Mouse (Mus musculus) liver, embryonic 14.5 days (tissue): ENCODE measurements at regions not wholly inside any gene's neighbourhood (a gene's known extent, or its start where the extent isn't known, plus 50 kb on each side); places are given as distances from the start of the nearest gene placed in this dataset.

Source experiments
- ATAC-seq: fragments of 200-750 bp; cut with Nextera tagmentation; 2 replicates; pipeline ENCODE4 v1.8.0; 2017; ENCODE audit warnings: moderate number of reproducible peaks, mild to moderate bottlenecking, moderate library complexity; ENCODE audit not compliant: insufficient read depth
- DNase-seq, 3 experiments: peaks; one replicate each; pipeline ENCODE4 v3.0.0-alpha.2; 2012 to 2013; ENCODE audit warnings: low read depth in 3 of 3, low spot score in 3 of 3
- H3K27ac ChIP-seq: fragments of 300-500 bp; sonication (generic); 2 replicates; pipeline ENCODE4 v1.5.1; 2014; ENCODE audit warnings: moderate library complexity, mild to moderate bottlenecking, control low read depth, inconsistent platforms
- H3K27me3 ChIP-seq: fragments of 300-500 bp; sonication (generic); 2 replicates; pipeline ENCODE4 v1.6.1; 2014; ENCODE audit warnings: mild to moderate bottlenecking, low read length, moderate library complexity; ENCODE audit not compliant: control insufficient read depth, insufficient read depth
- H3K36me3 ChIP-seq: fragments of 300-500 bp; sonication (generic); replicated peaks from 2 replicates; pipeline ENCODE4 v1.6.1; 2014; ENCODE audit warnings: low read depth; ENCODE audit not compliant: control insufficient read depth, insufficient read depth
- H3K4me1 ChIP-seq, 2 experiments: fragments of 200-500 bp in 1 of 2; fragments of 300-500 bp in 1 of 2; sonication (generic) in 1 of 2; replicated peaks; 2 replicates each; pipeline ENCODE4 v1.6.1; 2012 to 2014; ENCODE audit warnings: antibody characterized with exemption in 1 of 2, inconsistent platforms in 1 of 2, low read length in 1 of 2; ENCODE audit not compliant: control insufficient read depth in 2 of 2, insufficient read depth in 2 of 2
- H3K4me2 ChIP-seq: fragments of 300-500 bp; sonication (generic); 2 replicates; pipeline ENCODE4 v1.6.1; 2014; ENCODE audit warnings: low read depth, mild to moderate bottlenecking, control low read depth, moderate library complexity
- H3K4me3 ChIP-seq, 2 experiments: fragments of 200-500 bp in 1 of 2; fragments of 300-500 bp in 1 of 2; sonication (generic) in 1 of 2; 2 replicates each; pipeline ENCODE4 v1.5.1; 2012 to 2014; ENCODE audit warnings: low read depth in 2 of 2, low read length in 2 of 2, mild to moderate bottlenecking in 2 of 2, control low read depth in 1 of 2, inconsistent platforms in 1 of 2, moderate library complexity in 1 of 2; ENCODE audit not compliant: insufficient read depth in 1 of 2
- H3K9ac ChIP-seq: fragments of 300-500 bp; sonication (generic); replicated peaks from 2 replicates; pipeline ENCODE4 v1.6.1; 2014; ENCODE audit warnings: mild to moderate bottlenecking, control low read depth, moderate library complexity
- H3K9me3 ChIP-seq: fragments of 300-500 bp; sonication (generic); 2 replicates; pipeline ENCODE4 v1.6.1; 2016; ENCODE audit warnings: low read length, mixed read lengths; ENCODE audit not compliant: control insufficient read depth
- CTCF ChIP-seq: IDR thresholded peaks from 2 replicates; pipeline ENCODE4 v1.5.1; 2016; ENCODE audit warnings: antibody characterized with exemption, low read depth, control low read depth
- EP300 ChIP-seq: IDR thresholded peaks from 2 replicates; pipeline ENCODE4 v1.6.1; 2016; ENCODE audit warnings: antibody characterized with exemption, low read depth
- WGBS: fragments of 180-500 bp; shearing (Covaris S2); extraction: QIAGEN DNeasy Blood & Tissue Kit; methylation state at CpG from one replicate; pipeline ENCODE4 v1.1.7; 2014; ENCODE audit not compliant: insufficient replicate concordance; 5-methylcytosine and 5-hydroxymethylcytosine counted together

DNA sequence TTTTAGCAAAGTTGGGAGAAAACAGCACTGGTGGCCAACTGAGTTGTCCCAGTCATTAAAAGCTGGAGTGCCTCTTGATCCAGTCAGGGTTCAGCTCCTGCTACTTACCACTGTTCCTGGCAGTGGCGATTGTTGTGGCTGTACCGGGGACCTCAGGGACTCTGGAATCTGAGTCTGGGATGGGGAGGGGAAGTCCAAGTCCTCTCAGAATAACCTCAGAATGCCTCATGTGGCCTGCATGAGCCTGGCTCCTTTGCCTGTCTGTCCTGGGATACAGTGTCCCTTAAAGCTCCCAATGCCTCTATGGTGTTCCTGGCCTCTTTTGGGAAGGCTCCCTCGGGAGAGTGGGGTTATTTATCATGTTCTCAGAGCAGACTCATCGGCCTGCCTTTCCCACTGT is 173.8 kb upstream of the Col8a1 start:
- H3K36me3 ChIP-seq = no peaks in the 10 kb centered on the region
- no peak for DNase-seq
- no peak overlapping the region for H3K4me3 ChIP-seq
- no peak overlapping the region for H3K4me2 ChIP-seq
- WGBS = 51% methylated on average over 4 of the region's 4 CpGs
- H3K4me1 ChIP-seq = no peaks in the 10 kb centered on the region
- no peaks in the 10 kb centered on the region for H3K27me3 ChIP-seq
- no peak overlapping the region for H3K9ac ChIP-seq
- TF ChIP-seq EP300 (no peak), CTCF (no peak)
- no peak for ATAC-seq
- no peaks in the 10 kb centered on the region for H3K9me3 ChIP-seq
- H3K27ac ChIP-seq = no peak overlapping the region

DNA sequence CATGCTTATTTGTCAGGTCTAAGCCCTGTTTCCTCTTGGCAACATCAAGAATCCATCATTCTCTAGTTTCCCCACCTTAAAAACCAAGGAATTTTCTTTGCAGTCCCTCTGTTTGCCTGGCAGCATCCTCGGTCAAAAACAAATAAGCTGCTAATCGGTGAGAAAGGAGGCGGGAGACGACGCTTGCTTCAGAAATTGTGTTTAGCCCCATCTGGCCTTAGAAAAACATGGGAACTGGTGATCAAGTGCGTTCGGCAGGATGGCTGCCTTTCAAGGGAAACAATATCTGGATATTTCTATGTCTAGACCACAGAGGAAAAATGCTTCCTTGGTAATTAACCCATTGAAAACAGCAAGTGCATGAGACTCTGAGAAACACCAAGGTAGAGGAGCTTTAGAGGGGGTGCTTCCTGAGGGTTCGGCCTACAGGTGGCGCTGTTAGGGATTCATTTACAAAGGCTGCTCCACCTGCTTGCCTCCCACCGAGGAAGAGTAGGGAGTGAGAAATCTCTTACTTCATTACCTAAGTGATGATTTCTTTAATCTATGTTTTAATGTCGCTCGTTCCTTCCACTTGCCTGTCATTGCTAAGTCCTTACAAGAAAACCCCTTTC is 174.7 kb upstream of the Col8a1 start:
- 69% methylated on average over 12 of the region's 12 CpGs for WGBS

DNA sequence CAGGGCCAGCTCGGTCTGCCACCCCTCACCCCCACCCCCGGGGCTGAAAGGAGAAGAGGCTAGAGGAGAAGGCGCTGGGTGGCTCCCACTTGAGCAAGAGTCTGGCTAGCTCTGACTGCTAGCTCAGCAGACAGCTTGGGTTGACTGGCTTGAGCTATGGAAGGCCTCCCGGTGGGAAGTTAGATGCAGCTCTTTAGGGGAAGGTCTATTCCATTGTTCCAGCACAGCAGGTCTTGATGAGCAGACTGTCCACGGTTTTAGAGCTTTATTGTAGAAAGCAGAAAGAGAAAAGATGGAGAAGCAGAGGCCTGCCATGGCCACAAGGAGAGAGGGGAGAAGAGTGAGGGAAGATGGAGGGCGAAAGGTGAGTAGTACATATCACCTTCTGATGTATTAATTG is 190.9 kb upstream of the Col8a1 start:
- Histone ChIP-seq H3K4me2 (no peak overlapping the region), H3K36me3 (no peaks in the 10 kb centered on the region), H3K9me3 (no peaks in the 10 kb centered on the region), H3K4me1 (no peaks in the 10 kb centered on the region), H3K9ac (no peak overlapping the region), H3K27ac (no peak overlapping the region), H3K4me3 (no peak overlapping the region), H3K27me3 (no peaks in the 10 kb centered on the region)
- WGBS = 41% methylated on average over 6 of the region's 6 CpGs
- DNase-seq (no peak), ATAC-seq (no peak)
- TF ChIP-seq CTCF (no peak), EP300 (no peak)

More for the DNA sequence above, 174.7 kb upstream of the Col8a1 start:
- H3K4me3 ChIP-seq = no peak overlapping the region
- H3K27ac ChIP-seq = no peak overlapping the region
- ATAC-seq = no peak
- TF ChIP-seq CTCF (no peak), EP300 (no peak)
- H3K36me3 ChIP-seq = no peaks in the 10 kb centered on the region
- H3K4me1 ChIP-seq = no peaks in the 10 kb centered on the region
- no peak overlapping the region for H3K9ac ChIP-seq
- H3K27me3 ChIP-seq = no peaks in the 10 kb centered on the region
- no peaks in the 10 kb centered on the region for H3K9me3 ChIP-seq
- no peak for DNase-seq
- H3K4me2 ChIP-seq = no peak overlapping the region

DNA sequence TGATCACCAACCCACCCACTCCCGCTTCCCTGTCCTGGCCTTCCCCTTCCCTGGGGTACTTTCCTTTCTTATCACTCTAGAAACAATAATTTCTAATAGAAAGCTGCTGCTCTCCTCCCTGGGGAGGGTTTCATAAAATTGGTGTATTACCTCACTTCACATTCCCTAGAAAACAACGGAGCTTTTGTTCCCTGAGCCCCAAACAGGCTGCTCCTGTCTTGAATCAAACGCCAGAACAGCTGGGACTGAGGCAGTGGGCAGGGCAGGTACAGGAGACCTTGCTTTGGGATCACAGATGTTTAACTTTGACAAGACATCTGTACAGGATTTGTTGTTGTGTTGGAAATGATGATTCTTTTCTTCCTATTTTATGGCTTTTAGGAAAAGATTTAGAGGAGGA is 192.8 kb upstream of the Col8a1 start:
- 40% methylated on average over 3 of the region's 3 CpGs for WGBS
- H3K9me3 ChIP-seq = no peaks in the 10 kb centered on the region
- no peak for ATAC-seq
- no peak for DNase-seq
- no peak overlapping the region for H3K9ac ChIP-seq
- no peaks in the 10 kb centered on the region for H3K27me3 ChIP-seq
- H3K4me3 ChIP-seq = no peak overlapping the region
- no peak overlapping the region for H3K27ac ChIP-seq
- H3K36me3 ChIP-seq = no peaks in the 10 kb centered on the region
- no peaks in the 10 kb centered on the region for H3K4me1 ChIP-seq
- TF ChIP-seq EP300 = no peak
- no peak for TF ChIP-seq CTCF
- no peak overlapping the region for H3K4me2 ChIP-seq

DNA sequence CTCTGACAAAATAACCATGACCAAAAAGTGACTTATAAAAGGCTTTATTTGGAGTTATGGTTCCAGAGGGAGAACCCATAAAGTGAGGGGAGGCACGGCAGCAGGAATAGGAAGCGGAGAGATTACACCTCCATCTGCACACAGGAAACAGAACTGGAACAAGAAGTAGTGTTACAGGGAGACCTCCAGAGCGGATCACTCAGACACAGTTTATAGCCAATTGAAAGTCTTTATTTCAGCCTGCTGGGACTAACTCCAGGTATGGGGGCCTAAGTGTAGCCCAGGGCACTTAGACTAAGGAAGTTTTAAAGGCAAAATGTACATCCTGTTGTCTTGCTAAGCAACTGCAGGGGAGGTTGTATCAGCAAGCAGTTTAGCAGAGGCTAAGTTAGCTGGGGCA is 195.1 kb upstream of the Col8a1 start:
- DNase-seq = no peak
- Histone ChIP-seq H3K27ac (no peak overlapping the region), H3K4me1 (no peaks in the 10 kb centered on the region), H3K4me3 (no peak overlapping the region), H3K27me3 (no peaks in the 10 kb centered on the region), H3K36me3 (no peaks in the 10 kb centered on the region), H3K4me2 (no peak overlapping the region), H3K9ac (no peak overlapping the region), H3K9me3 (no peaks in the 10 kb centered on the region)
- 56% methylated on average over 3 of the region's 3 CpGs for WGBS
- no peak for ATAC-seq
- TF ChIP-seq CTCF (no peak), EP300 (no peak)
